Mouse (Mus musculus) E14TG2a.4 (cell line): ENCODE measurements around the gene Sec61b.

Source experiments
- CTCF ChIP-seq: conservative IDR thresholded peaks from 2 replicates; pipeline ENCODE4 v1.5.1; 2014; ENCODE audit warnings: low read length
- NANOG ChIP-seq: IDR thresholded peaks from 2 replicates; pipeline ENCODE4 v1.6.1; 2014; ENCODE audit warnings: borderline replicate concordance, low read length, mixed read lengths
- POU5F1 ChIP-seq: IDR thresholded peaks from 2 replicates; pipeline ENCODE4 v1.6.1; 2014; ENCODE audit warnings: low read length, borderline replicate concordance

GRCm38 (mm10) chr4:47518551-47519181 lies 44.2 kb downstream of the Sec61b start:
- no peak for TF ChIP-seq CTCF
- TF ChIP-seq POU5F1, result no peak
- TF ChIP-seq NANOG, result no peak
